Mouse (Mus musculus): Measurements from ENCODE around the gene Prickle2. TPM values are rescaled to one million over a fixed set of nuclear protein-coding genes. Genes with fewer than 3 reads are reported as not detected.

Gene Prickle2
- polyA plus RNA-seq, 1 experiment from 2014 or later, result 5.8 TPM

- H3K36me3 ChIP-seq, result no peaks in the 10 kb centered on the region
- no peak overlapping the region for H3K27ac ChIP-seq
- H3K4me3 ChIP-seq, result no peak overlapping the region
- H3K27me3 ChIP-seq (ENCODE audit: insufficient read depth, poor library complexity, severe bottlenecking), result no peaks in the 10 kb centered on the region
- no peaks in the 10 kb centered on the region for H3K9me3 ChIP-seq
- WGBS, result 76% methylated on average over 4 of the region's 4 CpGs
- no peak for DNase-seq (ENCODE audit: low spot score)
- H3K4me1 ChIP-seq, result no peaks in the 10 kb centered on the region
These were observed 152.9 kb downstream of the Prickle2 start for GRCm38 (mm10) chr6:92553086-92553485.

DNA sequence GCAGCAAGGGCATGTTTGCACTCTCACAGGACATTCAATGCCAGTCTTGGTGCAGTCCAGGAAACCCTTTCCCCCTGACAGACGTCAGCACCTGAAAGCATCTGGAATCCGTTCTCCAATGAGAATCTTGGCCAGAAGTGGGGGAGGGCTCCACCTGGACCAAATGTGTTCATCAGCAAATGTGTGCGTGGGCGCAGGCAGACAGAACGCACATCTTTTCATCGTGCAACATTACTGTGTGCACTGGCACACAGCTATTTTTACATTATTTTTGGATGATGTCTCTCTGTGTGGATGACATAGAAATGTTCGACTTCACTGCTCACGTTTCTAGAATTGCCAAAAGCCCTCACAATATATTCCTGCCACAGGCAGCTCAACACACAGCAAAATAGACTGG lies 156.7 kb downstream of the Prickle2 start:
- no peaks in the 10 kb centered on the region for H3K9me3 ChIP-seq
- no peaks in the 10 kb centered on the region for H3K36me3 ChIP-seq
- H3K27ac ChIP-seq, result no peak overlapping the region
- DNase-seq (ENCODE audit: low spot score), result peak; percentile 56
- 0 out of 2 replicates have a peak, but pooled peaks cover 2% of the 10 kb centered on the region for H3K4me1 ChIP-seq
- WGBS, result 71% methylated on average over 8 of the region's 8 CpGs
- no peak overlapping the region for H3K4me3 ChIP-seq
- no peaks in the 10 kb centered on the region for H3K27me3 ChIP-seq (ENCODE audit: insufficient read depth, poor library complexity, severe bottlenecking)

- no peak overlapping the region for H3K4me3 ChIP-seq
- H3K27ac ChIP-seq, result no peak overlapping the region
- H3K9me3 ChIP-seq, result no peaks in the 10 kb centered on the region
- no peaks in the 10 kb centered on the region for H3K36me3 ChIP-seq
- DNase-seq (ENCODE audit: low spot score), result no peak
- WGBS, result 83% methylated on average over 2 of the region's 2 CpGs
- 0 out of 2 replicates have a peak, but pooled peaks cover 4% of the 10 kb centered on the region for H3K4me1 ChIP-seq
- no peaks in the 10 kb centered on the region for H3K27me3 ChIP-seq (ENCODE audit: insufficient read depth, poor library complexity, severe bottlenecking)
These were observed 160.8 kb downstream of the Prickle2 start for GRCm38 (mm10) chr6:92545204-92545603.

DNA sequence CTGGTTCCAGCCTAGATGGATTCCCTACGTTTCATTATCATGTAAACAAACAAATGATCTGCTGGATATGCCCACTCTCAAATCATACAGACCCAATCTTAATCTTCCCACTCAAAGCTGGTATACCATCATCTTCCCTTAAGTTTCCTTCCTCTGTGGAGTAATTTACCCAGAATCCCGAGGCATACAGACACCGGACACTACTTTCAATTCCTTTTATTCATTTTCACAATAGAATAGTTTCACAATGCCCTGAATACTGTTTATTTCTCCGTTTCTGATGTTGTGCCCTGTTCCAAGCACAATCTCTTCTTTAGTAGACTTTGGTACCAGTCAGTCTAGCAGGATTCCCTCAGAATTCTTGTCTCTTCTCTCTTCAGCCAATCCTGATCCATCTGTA lies 162.1 kb downstream of the Prickle2 start:
- no peak for DNase-seq (ENCODE audit: low spot score)
- WGBS, result 76% methylated on average over 4 of the region's 4 CpGs
- H3K4me3 ChIP-seq, result no peak overlapping the region
- H3K9me3 ChIP-seq, result no peaks in the 10 kb centered on the region
- no peak overlapping the region for H3K27ac ChIP-seq
- no peaks in the 10 kb centered on the region for H3K27me3 ChIP-seq (ENCODE audit: insufficient read depth, poor library complexity, severe bottlenecking)
- H3K4me1 ChIP-seq, result 0 out of 2 replicates have a peak, but pooled peaks cover 4% of the 10 kb centered on the region
- H3K36me3 ChIP-seq, result no peaks in the 10 kb centered on the region

DNA sequence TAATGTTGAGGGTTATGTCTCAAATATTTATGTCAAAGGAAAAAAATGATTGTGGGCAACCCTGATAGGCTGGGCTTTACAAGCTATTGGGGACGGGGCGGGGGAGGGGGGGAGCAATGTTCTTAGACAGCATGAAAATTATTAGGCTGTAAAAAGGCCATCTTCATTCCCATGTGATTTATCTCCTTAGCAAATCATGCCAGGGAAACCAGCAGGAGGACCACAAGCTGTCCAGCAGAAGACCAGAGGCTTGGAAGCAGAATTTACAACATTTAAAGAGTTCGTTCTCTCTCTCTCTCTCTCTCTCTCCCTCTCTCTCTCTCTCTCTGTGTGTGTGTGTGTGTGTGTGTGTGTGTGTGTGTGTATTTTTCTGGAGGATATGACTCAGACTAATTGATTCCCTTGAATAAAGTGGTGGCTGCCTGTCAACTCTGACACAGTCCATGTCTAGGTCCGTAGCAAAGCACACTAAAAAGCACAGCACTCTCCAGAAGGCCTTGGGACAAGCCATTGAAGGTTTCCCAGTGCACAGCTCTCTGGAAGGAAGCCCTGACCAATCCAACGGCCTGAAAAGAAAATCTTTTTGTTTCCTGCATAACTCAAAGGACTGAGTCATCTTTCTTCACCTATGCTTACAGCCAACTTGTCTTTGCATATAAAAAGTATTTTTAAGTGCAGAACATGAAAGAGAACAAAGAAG lies 163.4 kb downstream of the Prickle2 start:
- WGBS, result 60% methylated on average over 5 of the region's 5 CpGs
- no peaks in the 10 kb centered on the region for H3K27me3 ChIP-seq (ENCODE audit: insufficient read depth, poor library complexity, severe bottlenecking)
- no peaks in the 10 kb centered on the region for H3K36me3 ChIP-seq
- H3K27ac ChIP-seq, result no peak overlapping the region
- peak; percentile 50 for DNase-seq (ENCODE audit: low spot score)
- H3K4me1 ChIP-seq, result 0 out of 2 replicates have a peak, but pooled peaks cover 4% of the 10 kb centered on the region
- H3K4me3 ChIP-seq, result no peak overlapping the region
- H3K9me3 ChIP-seq, result no peaks in the 10 kb centered on the region

GRCm38 (mm10) chr6:92534226-92535031 lies 171.5 kb downstream of the Prickle2 start:
- Histone ChIP-seq H3K9me3 (no peaks in the 10 kb centered on the region), H3K27me3 (ENCODE audit: insufficient read depth, poor library complexity, severe bottlenecking) (no peaks in the 10 kb centered on the region), H3K36me3 (no peaks in the 10 kb centered on the region), H3K4me1 (peaks cover 19% of the 10 kb centered on the region), H3K27ac (peak overlapping the region; percentile 82), H3K4me3 (peak overlapping the region; percentile 67)
- 8% methylated on average over 11 of the region's 11 CpGs for WGBS
- no peak for DNase-seq (ENCODE audit: low spot score)

DNA sequence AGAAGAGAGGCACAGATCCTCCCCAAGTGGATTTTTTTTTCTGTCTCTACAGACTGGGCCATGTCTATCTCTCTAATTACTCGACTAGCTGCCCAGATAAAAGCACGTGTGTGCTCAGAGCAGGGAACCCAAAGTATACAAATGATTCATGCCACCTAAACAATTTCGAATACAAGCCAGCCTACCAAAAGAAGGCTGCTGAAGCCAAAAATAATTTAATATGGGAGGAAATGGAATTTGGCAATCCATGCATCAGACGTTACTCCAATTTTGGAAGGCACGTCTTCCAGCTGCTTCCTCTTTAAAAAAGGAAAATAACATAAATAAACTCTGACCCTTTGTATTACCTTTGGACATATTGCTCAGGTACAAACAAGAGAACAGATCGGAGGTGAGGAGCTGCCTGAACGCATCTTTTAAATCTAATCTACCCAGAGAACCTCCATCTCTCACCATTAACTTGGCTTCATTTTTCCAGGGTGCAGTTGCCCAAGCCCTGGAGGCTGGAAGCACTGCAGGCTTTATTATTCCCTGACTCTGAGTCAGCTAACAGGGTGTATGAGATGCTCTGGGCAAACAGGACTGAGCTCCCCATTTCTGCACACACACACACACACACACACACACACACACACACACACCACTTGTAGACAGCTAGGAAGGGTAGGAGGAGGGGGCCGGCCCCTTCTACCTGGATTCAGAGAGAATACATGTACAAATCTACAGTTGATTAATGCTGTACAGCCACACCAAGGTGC lies 172.5 kb downstream of the Prickle2 start:
- Histone ChIP-seq H3K36me3 (no peaks in the 10 kb centered on the region), H3K27me3 (ENCODE audit: insufficient read depth, poor library complexity, severe bottlenecking) (no peaks in the 10 kb centered on the region), H3K9me3 (no peaks in the 10 kb centered on the region), H3K4me3 (peak overlapping the region; percentile 67), H3K27ac (0 out of 2 replicates have a peak overlapping the region, but pooled peaks have one; percentile 29), H3K4me1 (peaks cover 19% of the 10 kb centered on the region)
- WGBS, result 58% methylated on average over 8 of the region's 8 CpGs
- peak; percentile 25 for DNase-seq (ENCODE audit: low spot score)

- no peaks in the 10 kb centered on the region for H3K27me3 ChIP-seq (ENCODE audit: insufficient read depth, poor library complexity, severe bottlenecking)
- DNase-seq (ENCODE audit: low spot score), result no peak
- H3K36me3 ChIP-seq, result no peaks in the 10 kb centered on the region
- peaks cover 19% of the 10 kb centered on the region for H3K4me1 ChIP-seq
- H3K9me3 ChIP-seq, result no peaks in the 10 kb centered on the region
- H3K4me3 ChIP-seq, result peak overlapping the region; percentile 67; the same call in 1 of the 2 replicates
- H3K27ac ChIP-seq, result peak overlapping the region; percentile 29; the same call in 1 of the 2 replicates
- 41% methylated on average over 3 of the region's 3 CpGs for WGBS
These were observed 173.1 kb downstream of the Prickle2 start for GRCm38 (mm10) chr6:92532896-92533295.

- peak overlapping the region; percentile 67; the same call in 1 of the 2 replicates for H3K4me3 ChIP-seq
- H3K9me3 ChIP-seq, result no peaks in the 10 kb centered on the region
- peaks cover 19% of the 10 kb centered on the region for H3K4me1 ChIP-seq
- peak overlapping the region; percentile 29; the same call in 1 of the 2 replicates for H3K27ac ChIP-seq
- H3K27me3 ChIP-seq (ENCODE audit: insufficient read depth, poor library complexity, severe bottlenecking), result no peaks in the 10 kb centered on the region
- 70% methylated on average over 6 of the region's 6 CpGs for WGBS
- DNase-seq (ENCODE audit: low spot score), result no peak
- no peaks in the 10 kb centered on the region for H3K36me3 ChIP-seq
These were observed 173.6 kb downstream of the Prickle2 start for GRCm38 (mm10) chr6:92532331-92532730.

GRCm38 (mm10) chr6:92526212-92526611 lies 179.7 kb downstream of the Prickle2 start:
- no peaks in the 10 kb centered on the region for H3K27me3 ChIP-seq (ENCODE audit: insufficient read depth, poor library complexity, severe bottlenecking)
- no peaks in the 10 kb centered on the region for H3K36me3 ChIP-seq

GRCm38 (mm10) chr6:92525646-92526045 lies 180.3 kb downstream of the Prickle2 start:
- peak; percentile 6 for DNase-seq (ENCODE audit: low spot score)
- Histone ChIP-seq H3K27ac (no peak overlapping the region), H3K4me3 (no peak overlapping the region), H3K27me3 (ENCODE audit: insufficient read depth, poor library complexity, severe bottlenecking) (no peaks in the 10 kb centered on the region), H3K4me1 (peaks cover 4% of the 10 kb centered on the region), H3K36me3 (no peaks in the 10 kb centered on the region), H3K9me3 (no peaks in the 10 kb centered on the region)
- 88% methylated on average over 2 of the region's 2 CpGs for WGBS

More at GRCm38 (mm10) chr6:92526212-92526611, 179.7 kb downstream of the Prickle2 start:
- DNase-seq (ENCODE audit: low spot score), result no peak
- WGBS, result 63% methylated on average over 3 of the region's 3 CpGs
- Histone ChIP-seq H3K9me3 (no peaks in the 10 kb centered on the region), H3K4me1 (peaks cover 4% of the 10 kb centered on the region), H3K27ac (no peak overlapping the region), H3K4me3 (no peak overlapping the region)

DNA sequence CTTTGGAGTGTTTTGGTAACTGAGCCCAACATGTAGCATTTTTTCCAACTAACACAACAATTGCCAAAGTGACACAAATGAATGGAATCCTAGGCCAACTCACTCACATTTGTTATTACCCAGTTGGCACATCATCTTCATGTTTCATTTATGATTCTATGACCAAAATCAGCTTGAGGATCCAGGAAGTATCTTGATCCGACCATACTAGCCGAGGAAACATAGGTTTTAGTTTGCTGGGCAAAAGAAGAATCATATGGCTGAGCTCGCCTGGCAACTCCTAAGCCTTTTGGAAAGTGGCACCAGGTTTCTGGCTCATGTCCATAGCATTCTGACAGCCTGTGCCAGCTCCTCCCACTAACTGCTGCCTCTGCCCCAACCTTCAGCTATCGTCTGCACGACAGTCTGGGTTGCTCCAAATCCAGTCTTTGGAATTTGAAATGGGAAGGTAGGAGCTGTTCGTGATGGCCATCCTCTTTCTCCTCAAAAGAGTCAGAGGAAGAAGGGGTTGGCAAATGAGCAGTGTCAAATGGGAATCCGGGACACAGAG lies 184.4 kb downstream of the Prickle2 start:
- no peaks in the 10 kb centered on the region for H3K9me3 ChIP-seq
- H3K4me1 ChIP-seq, result peaks cover 19% of the 10 kb centered on the region
- 61% methylated on average over 7 of the region's 7 CpGs for WGBS
- H3K4me3 ChIP-seq, result no peak overlapping the region
- no peaks in the 10 kb centered on the region for H3K36me3 ChIP-seq
- H3K27ac ChIP-seq, result no peak overlapping the region
- DNase-seq (ENCODE audit: low spot score), result no peak
- H3K27me3 ChIP-seq (ENCODE audit: insufficient read depth, poor library complexity, severe bottlenecking), result no peaks in the 10 kb centered on the region

Data from heart, embryonic 10.5 days (tissue).